Mouse (Mus musculus) embryonic facial prominence, embryonic 11.5 days (tissue): ENCODE measurements at regions not wholly inside any gene's neighbourhood (a gene's known extent, or its start where the extent isn't known, plus 50 kb on each side); places are given as distances from the start of the nearest gene placed in this dataset.

ENCODE experiments used
- ATAC-seq: fragments of 200-750 bp; cut with Nextera tagmentation; replicated peaks from 2 replicates; pipeline ENCODE4 v1.8.0; 2017; ENCODE audit warnings: low read depth; ENCODE audit not compliant: insufficient number of reproducible peaks, low FRiP score, low TSS enrichment
- DNase-seq: peaks from one replicate; pipeline ENCODE4 v3.0.0-alpha.2; 2015; ENCODE audit warnings: low spot score
- H3K27ac ChIP-seq: fragments of 300-500 bp; sonication (generic); replicated peaks from 2 replicates; pipeline ENCODE4 v1.5.1; 2014; ENCODE audit warnings: mild to moderate bottlenecking, low read depth, low read length, control low read depth
- H3K27me3 ChIP-seq: fragments of 300-500 bp; sonication (generic); 2 replicates; pipeline ENCODE4 v1.6.1; 2014; ENCODE audit warnings: mild to moderate bottlenecking, low read length, moderate library complexity, mixed read lengths; ENCODE audit not compliant: control insufficient read depth, insufficient read depth
- H3K36me3 ChIP-seq: fragments of 300-500 bp; sonication (generic); replicated peaks from 2 replicates; pipeline ENCODE4 v1.6.1; 2014; ENCODE audit warnings: low read depth, mild to moderate bottlenecking, low read length, moderate library complexity, mixed read lengths; ENCODE audit not compliant: control insufficient read depth, insufficient read depth
- H3K4me1 ChIP-seq: fragments of 300-500 bp; sonication (generic); 2 replicates; pipeline ENCODE4 v1.6.1; 2014; ENCODE audit warnings: low read length, mixed read lengths; ENCODE audit not compliant: control insufficient read depth, insufficient read depth
- H3K4me2 ChIP-seq: fragments of 300-500 bp; sonication (generic); 2 replicates; pipeline ENCODE4 v1.6.1; 2014; ENCODE audit warnings: low read depth, mild to moderate bottlenecking, control low read depth, low read length, moderate library complexity
- H3K4me3 ChIP-seq: fragments of 300-500 bp; sonication (generic); 2 replicates; pipeline ENCODE4 v1.5.1; 2014; ENCODE audit warnings: low read depth, low read length, control low read depth
- H3K9ac ChIP-seq: fragments of 300-500 bp; sonication (generic); replicated peaks from 2 replicates; pipeline ENCODE4 v1.6.1; 2014; ENCODE audit warnings: mild to moderate bottlenecking, control low read depth, low read length
- H3K9me3 ChIP-seq: fragments of 300-500 bp; sonication (generic); replicated peaks from 2 replicates; pipeline ENCODE4 v1.6.1; 2016; ENCODE audit warnings: mild to moderate bottlenecking, low read length, inconsistent platforms, mixed read lengths; ENCODE audit not compliant: control insufficient read depth
- WGBS: fragments of 180-500 bp; shearing (Covaris S2); extraction: QIAGEN DNeasy Blood & Tissue Kit; methylation state at CpG from one replicate; pipeline ENCODE4 v1.1.7; 2014; 5-methylcytosine and 5-hydroxymethylcytosine counted together

DNA sequence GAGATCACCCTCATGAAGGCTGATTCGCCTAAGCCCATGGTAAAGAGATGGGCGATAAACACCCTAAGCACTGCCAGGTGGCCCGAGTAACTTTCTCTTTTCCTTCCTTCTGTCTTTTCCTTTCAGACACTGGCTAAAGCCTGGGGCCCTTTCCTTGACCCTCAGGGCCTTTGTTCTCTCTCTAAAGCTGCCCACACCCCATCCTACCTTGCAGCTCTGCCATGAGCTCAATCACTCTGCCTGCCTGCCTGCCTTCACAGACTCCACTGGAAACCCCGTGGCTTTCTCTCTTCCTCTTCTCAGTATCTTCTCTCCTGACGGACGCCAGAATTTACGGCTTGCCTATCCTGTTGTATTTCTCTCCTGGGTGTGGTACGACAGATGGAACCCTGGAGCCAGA is 145.1 kb upstream of the Jarid2 start:
- DNase-seq (no peak), ATAC-seq (no peak)
- Histone ChIP-seq H3K4me1 (no peaks in the 10 kb centered on the region; the same call in 1 of the 2 replicates), H3K36me3 (no peaks in the 10 kb centered on the region), H3K27me3 (no peaks in the 10 kb centered on the region), H3K27ac (no peak overlapping the region), H3K4me3 (no peak overlapping the region), H3K9me3 (no peaks in the 10 kb centered on the region), H3K9ac (no peak overlapping the region), H3K4me2 (no peak overlapping the region)
- WGBS, result 34% methylated on average over 8 of the region's 8 CpGs

DNA sequence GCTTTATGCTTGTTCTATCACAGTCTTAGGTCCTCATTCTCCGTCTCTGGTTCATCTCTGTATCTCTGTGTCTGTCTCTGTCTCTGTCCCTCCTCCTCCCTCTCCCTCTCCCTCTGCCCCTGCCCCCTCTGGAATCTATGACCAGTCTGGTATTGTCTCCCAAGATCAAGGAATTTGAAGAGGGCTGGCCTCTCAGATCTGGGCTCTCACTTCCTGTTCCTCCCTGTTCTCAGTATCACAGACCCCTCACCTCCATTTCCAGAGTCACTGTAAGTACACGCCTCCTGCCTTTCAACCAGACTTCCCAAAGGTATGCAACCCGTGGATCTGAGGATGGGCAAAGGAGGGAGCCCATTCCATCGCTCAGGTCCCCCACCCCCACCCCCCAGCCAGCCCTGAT is 144.7 kb upstream of the Jarid2 start:
- no peak for ATAC-seq
- H3K27ac ChIP-seq, result no peak overlapping the region
- no peaks in the 10 kb centered on the region for H3K36me3 ChIP-seq
- no peak overlapping the region for H3K4me3 ChIP-seq
- no peaks in the 10 kb centered on the region for H3K27me3 ChIP-seq
- no peaks in the 10 kb centered on the region for H3K9me3 ChIP-seq
- 30% methylated on average over 4 of the region's 4 CpGs for WGBS
- H3K4me1 ChIP-seq, result no peaks in the 10 kb centered on the region; the same call in 1 of the 2 replicates
- no peak overlapping the region for H3K4me2 ChIP-seq
- no peak overlapping the region for H3K9ac ChIP-seq
- no peak for DNase-seq

DNA sequence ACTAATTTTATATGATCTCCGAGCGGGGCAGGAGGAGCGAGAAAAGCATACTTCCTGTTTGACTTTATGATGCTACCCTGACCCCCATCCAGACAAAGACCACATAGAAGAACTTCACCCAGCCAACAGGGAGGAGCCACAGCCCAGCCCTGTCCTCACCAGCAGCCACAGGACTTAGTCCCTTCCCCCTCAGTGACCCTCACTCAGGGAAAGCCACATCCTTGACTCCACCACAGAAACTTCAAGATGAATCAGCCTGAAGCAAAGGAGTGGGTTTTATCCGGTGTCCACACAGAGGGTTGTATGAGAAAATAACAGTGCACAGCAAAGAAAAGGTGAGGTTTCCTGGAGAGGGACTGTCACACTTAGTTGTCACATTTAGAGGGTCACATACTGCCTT is 141.4 kb upstream of the Jarid2 start:
- no peaks in the 10 kb centered on the region for H3K9me3 ChIP-seq
- no peaks in the 10 kb centered on the region; the same call in 1 of the 2 replicates for H3K4me1 ChIP-seq
- H3K4me3 ChIP-seq, result no peak overlapping the region
- ATAC-seq (no peak), DNase-seq (no peak)
- no peaks in the 10 kb centered on the region for H3K36me3 ChIP-seq
- no peak overlapping the region for H3K4me2 ChIP-seq
- H3K9ac ChIP-seq, result no peak overlapping the region
- H3K27ac ChIP-seq, result no peak overlapping the region
- H3K27me3 ChIP-seq, result no peaks in the 10 kb centered on the region
- WGBS, result 56% methylated on average over 4 of the region's 4 CpGs

DNA sequence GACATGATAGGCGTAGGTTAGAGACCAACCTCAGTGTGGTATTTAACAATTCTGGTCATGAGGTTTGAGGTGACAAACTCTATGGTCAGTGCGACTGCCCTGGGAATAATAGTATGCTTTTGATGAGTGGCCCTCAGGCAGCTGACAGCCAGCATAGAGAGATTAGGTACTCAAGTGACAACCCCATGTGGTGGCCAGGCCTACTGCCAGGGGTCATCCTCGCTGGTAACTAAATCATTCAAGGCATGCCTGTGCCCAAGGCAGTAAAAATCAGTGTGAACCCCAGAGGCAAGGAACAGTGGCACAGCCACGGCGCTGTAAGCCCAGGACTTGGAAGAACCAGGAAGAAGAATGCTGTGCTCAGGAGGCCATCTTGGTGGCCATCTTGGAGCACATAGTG is 134.6 kb upstream of the Jarid2 start:
- 76% methylated on average over 5 of the region's 5 CpGs for WGBS
- H3K9me3 ChIP-seq, result no peaks in the 10 kb centered on the region
- H3K27ac ChIP-seq, result no peak overlapping the region
- ATAC-seq (no peak), DNase-seq (no peak)
- H3K4me3 ChIP-seq, result no peak overlapping the region
- H3K36me3 ChIP-seq, result no peaks in the 10 kb centered on the region
- H3K4me2 ChIP-seq, result no peak overlapping the region
- H3K9ac ChIP-seq, result no peak overlapping the region
- no peaks in the 10 kb centered on the region for H3K27me3 ChIP-seq
- no peaks in the 10 kb centered on the region for H3K4me1 ChIP-seq

DNA sequence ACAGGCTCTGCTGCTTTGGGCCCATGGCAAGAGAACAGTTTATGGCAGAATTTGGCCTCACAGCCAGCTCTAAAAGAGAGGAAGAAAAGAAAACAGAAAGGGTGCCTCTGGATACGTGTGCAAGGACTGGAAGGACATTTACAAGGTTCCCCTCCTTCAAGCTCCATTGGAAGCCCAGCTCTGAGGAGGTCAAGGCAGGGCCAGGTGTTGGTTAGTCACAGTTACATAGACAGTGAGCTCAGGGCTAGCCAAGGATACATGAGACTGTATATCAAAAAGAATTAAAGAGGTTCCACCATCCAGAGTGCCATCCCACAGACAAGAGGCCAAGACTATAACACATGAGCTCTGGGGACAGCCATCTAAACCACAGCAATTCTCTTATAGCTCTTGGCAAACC is 131.6 kb upstream of the Jarid2 start:
- no peaks in the 10 kb centered on the region for H3K36me3 ChIP-seq
- WGBS, result 60% methylated on average over 1 of the region's 1 CpGs
- no peak overlapping the region for H3K9ac ChIP-seq

DNA sequence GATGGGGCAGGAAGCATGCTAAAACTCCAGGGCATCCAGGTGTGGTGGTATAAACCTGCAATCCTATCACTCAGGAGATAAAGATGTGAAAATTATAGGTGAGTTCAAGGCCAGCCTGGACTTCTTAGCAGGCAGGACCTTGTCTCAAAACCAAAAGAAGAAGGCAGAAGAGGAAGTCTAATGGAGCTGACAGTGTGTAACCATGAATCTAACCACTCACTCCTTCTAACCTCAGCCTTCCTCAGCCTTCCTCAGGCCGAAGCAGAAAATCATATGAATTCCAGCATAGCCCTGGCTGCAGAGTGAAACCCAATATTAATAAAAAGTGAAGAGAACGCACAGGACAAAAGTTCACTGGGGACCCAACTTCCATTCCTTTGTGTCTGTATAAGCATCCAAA is 128.2 kb upstream of the Jarid2 start:
- Histone ChIP-seq H3K9ac (no peak overlapping the region), H3K4me3 (no peak overlapping the region), H3K9me3 (no peaks in the 10 kb centered on the region), H3K27me3 (no peaks in the 10 kb centered on the region), H3K4me2 (no peak overlapping the region), H3K36me3 (no peaks in the 10 kb centered on the region), H3K27ac (no peak overlapping the region), H3K4me1 (no peaks in the 10 kb centered on the region)
- DNase-seq, result no peak
- WGBS, result 72% methylated on average over 2 of the region's 2 CpGs
- no peak for ATAC-seq

More for the DNA sequence above, 131.6 kb upstream of the Jarid2 start:
- Histone ChIP-seq H3K4me1 (no peaks in the 10 kb centered on the region), H3K9me3 (no peaks in the 10 kb centered on the region), H3K4me3 (no peak overlapping the region), H3K27ac (no peak overlapping the region), H3K4me2 (no peak overlapping the region), H3K27me3 (no peaks in the 10 kb centered on the region)
- ATAC-seq (no peak), DNase-seq (no peak)

DNA sequence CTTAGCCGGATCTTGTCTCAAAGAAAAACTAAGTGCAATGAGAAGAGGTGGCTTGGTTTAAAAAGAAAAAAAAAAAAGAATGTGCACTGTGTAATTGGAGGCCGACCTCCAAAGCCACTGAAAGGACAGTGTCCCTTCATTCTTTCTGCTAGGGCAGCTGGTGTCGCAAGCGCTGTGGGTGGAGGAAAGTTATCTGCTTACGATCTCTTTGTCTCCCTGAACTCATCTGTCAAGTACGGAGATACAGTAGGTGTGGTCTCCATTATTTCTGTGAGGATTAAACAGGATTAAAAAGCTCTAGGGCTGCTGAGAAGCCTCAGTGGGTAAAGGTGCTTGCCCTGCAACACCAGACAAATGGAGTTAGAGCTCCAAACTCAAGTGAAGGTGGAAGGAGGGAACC is 126.6 kb upstream of the Jarid2 start:
- H3K9ac ChIP-seq, result 0 out of 2 replicates have a peak overlapping the region, but pooled peaks have one; percentile 2

DNA sequence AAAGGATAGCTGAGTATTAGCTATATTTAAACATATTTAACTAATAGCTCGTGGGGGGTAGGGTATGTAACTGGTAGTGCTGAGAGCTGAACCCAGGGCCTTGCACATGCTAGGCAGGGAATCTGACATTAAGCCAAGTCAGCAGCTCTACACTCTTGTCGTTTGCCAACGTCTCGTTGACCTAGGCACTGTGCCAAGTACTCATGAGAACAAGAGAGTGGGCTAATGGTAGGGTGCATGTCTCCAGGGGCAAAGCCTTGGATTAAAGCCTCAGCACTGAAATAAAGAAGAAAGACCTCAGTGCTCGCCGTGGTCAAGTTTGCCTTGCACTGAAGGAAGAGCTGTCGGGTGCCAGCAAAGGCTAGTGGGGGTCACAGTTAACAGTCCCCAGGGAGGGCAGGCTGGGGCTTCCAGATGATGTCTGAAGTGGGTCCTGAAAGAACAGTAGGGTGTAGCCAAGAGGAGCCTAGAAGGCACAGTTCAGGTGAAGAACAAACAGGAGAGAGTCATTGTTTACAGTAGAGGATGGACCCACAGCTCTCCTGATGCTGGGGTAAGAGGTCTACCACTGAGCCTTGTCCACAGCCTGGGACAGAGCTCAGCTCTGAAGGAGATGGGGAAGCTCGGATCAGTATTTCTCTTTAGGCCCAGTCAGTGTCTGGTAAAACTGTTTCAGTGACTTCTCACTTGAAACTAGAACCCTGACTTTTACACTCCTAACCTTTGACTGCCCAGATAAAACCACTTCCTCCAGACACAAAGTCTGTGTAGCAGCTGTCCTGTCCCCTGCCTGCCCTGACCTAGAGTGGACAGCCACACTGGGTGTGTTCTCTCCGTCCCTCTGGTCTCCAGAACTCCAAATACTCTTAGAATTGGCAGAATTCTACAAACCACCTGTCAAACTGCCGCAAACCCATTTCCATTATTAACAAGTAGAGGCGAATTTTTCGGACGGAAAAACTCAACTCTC is 121.7 kb upstream of the Jarid2 start:
- Histone ChIP-seq H3K4me2 (no peak overlapping the region), H3K36me3 (no peaks in the 10 kb centered on the region), H3K27ac (no peak overlapping the region), H3K4me1 (no peaks in the 10 kb centered on the region), H3K9ac (no peak overlapping the region), H3K27me3 (no peaks in the 10 kb centered on the region), H3K9me3 (no peaks in the 10 kb centered on the region), H3K4me3 (no peak overlapping the region)
- DNase-seq, result no peak
- no peak for ATAC-seq
- 80% methylated on average over 13 of the region's 13 CpGs for WGBS

More for the DNA sequence above, 126.6 kb upstream of the Jarid2 start:
- no peak for DNase-seq
- H3K27ac ChIP-seq, result no peak overlapping the region
- H3K9me3 ChIP-seq, result no peaks in the 10 kb centered on the region
- ATAC-seq, result no peak
- no peaks in the 10 kb centered on the region for H3K36me3 ChIP-seq
- no peak overlapping the region for H3K4me2 ChIP-seq
- no peaks in the 10 kb centered on the region for H3K4me1 ChIP-seq
- H3K4me3 ChIP-seq, result no peak overlapping the region
- H3K27me3 ChIP-seq, result no peaks in the 10 kb centered on the region
- WGBS, result 31% methylated on average over 6 of the region's 6 CpGs
